Mouse (Mus musculus) limb, embryonic 12.5 days (tissue): ENCODE data around the gene Phlda3. TPM values are rescaled to one million over a fixed set of nuclear protein-coding genes. Genes with fewer than 3 reads are reported as not detected.

Experiments
- ATAC-seq: fragments of 200-750 bp; cut with Nextera tagmentation; 2 replicates; pipeline ENCODE4 v1.8.0; 2017; ENCODE audit warnings: low read depth, moderate TSS enrichment; ENCODE audit not compliant: insufficient number of reproducible peaks, insufficient read depth, low FRiP score, low TSS enrichment
- H3K27ac ChIP-seq: fragments of 300-500 bp; sonication (generic); 2 replicates; pipeline ENCODE4 v1.5.1; 2016; ENCODE audit warnings: mild to moderate bottlenecking, moderate library complexity
- H3K27me3 ChIP-seq: fragments of 300-500 bp; sonication (generic); 2 replicates; pipeline ENCODE4 v1.6.1; 2016; ENCODE audit warnings: mild to moderate bottlenecking, moderate library complexity
- H3K36me3 ChIP-seq: fragments of 300-500 bp; sonication (generic); 2 replicates; pipeline ENCODE4 v1.6.1; 2016; ENCODE audit warnings: mild to moderate bottlenecking, moderate library complexity
- H3K4me1 ChIP-seq: fragments of 300-500 bp; sonication (generic); replicated peaks from 2 replicates; pipeline ENCODE4 v1.6.1; 2016
- H3K4me2 ChIP-seq: fragments of 300-500 bp; sonication (generic); 2 replicates; pipeline ENCODE4 v1.6.1; 2016; ENCODE audit warnings: mild to moderate bottlenecking, moderate library complexity
- H3K4me3 ChIP-seq: fragments of 300-500 bp; sonication (generic); replicated peaks from 2 replicates; pipeline ENCODE4 v1.5.1; 2016; ENCODE audit warnings: mild to moderate bottlenecking
- H3K9ac ChIP-seq: fragments of 300-500 bp; sonication (generic); replicated peaks from 2 replicates; pipeline ENCODE4 v1.6.1; 2016; ENCODE audit warnings: mild to moderate bottlenecking, moderate library complexity
- H3K9me3 ChIP-seq: fragments of 300-500 bp; sonication (generic); 2 replicates; pipeline ENCODE4 v1.6.1; 2016; ENCODE audit warnings: mild to moderate bottlenecking, moderate library complexity
- WGBS: fragments of 180-500 bp; shearing (Covaris S2); methylation state at CpG from one replicate; pipeline ENCODE4 v1.1.7; 2016; 5-methylcytosine and 5-hydroxymethylcytosine counted together
- polyA plus RNA-seq: library from polyadenylated mRNA; unstranded; fragments of >200 nt; fragmentation: Nextera tagmentation; extraction: Ambion mirVana; gene quantifications from 2 replicates; pipeline ENCODE4 v1.2.1, GENCODE M21; 2016

Gene Phlda3
- polyA plus RNA-seq, 1 experiment from 2014 or later: 43.6 TPM

GRCm38 (mm10) chr1:135731393-135731792, 34.5 kb upstream of the Phlda3 start:
- H3K27me3 ChIP-seq: no peaks in the 10 kb centered on the region
- H3K9me3 ChIP-seq: no peaks in the 10 kb centered on the region
- peaks cover 75% of the 10 kb centered on the region for H3K4me1 ChIP-seq
- H3K4me2 ChIP-seq: peak overlapping the region; percentile 34
- H3K27ac ChIP-seq: peak overlapping the region; percentile 93
- 0 out of 2 replicates have a peak overlapping the region, but pooled peaks have one; percentile 23 for H3K9ac ChIP-seq
- ATAC-seq: no peak
- 59% methylated on average over 7 of the region's 7 CpGs for WGBS
- no peaks in the 10 kb centered on the region for H3K36me3 ChIP-seq
- no peak overlapping the region for H3K4me3 ChIP-seq

- 22% methylated on average over 11 of the region's 11 CpGs for WGBS
- peaks cover 75% of the 10 kb centered on the region for H3K4me1 ChIP-seq
- peak; percentile 90 for ATAC-seq
- H3K27ac ChIP-seq: peak overlapping the region; percentile 93
- H3K27me3 ChIP-seq: no peaks in the 10 kb centered on the region
- H3K36me3 ChIP-seq: no peaks in the 10 kb centered on the region
- no peaks in the 10 kb centered on the region for H3K9me3 ChIP-seq
- H3K9ac ChIP-seq: 0 out of 2 replicates have a peak overlapping the region, but pooled peaks have one; percentile 23
- peak overlapping the region; percentile 34 for H3K4me2 ChIP-seq
- no peak overlapping the region for H3K4me3 ChIP-seq
Measured at GRCm38 (mm10) chr1:135731897-135732684, 33.8 kb upstream of the Phlda3 start.

- no peaks in the 10 kb centered on the region for H3K27me3 ChIP-seq
- peak overlapping the region; percentile 36; the same call in 1 of the 2 replicates for H3K27ac ChIP-seq
- no peak overlapping the region for H3K9ac ChIP-seq
- peaks cover 76% of the 10 kb centered on the region for H3K4me1 ChIP-seq
- WGBS: 50% methylated on average over 5 of the region's 7 CpGs
- H3K9me3 ChIP-seq: no peaks in the 10 kb centered on the region
- H3K36me3 ChIP-seq: 0 out of 2 replicates have a peak, but pooled peaks cover 5% of the 10 kb centered on the region
- H3K4me3 ChIP-seq: no peak overlapping the region
- ATAC-seq: no peak
- H3K4me2 ChIP-seq: no peak overlapping the region
Measured at GRCm38 (mm10) chr1:135734225-135734937, 31.5 kb upstream of the Phlda3 start.

- H3K36me3 ChIP-seq: peaks cover 14% of the 10 kb centered on the region; the same call in 1 of the 2 replicates
- H3K27me3 ChIP-seq: no peaks in the 10 kb centered on the region
- no peak overlapping the region for H3K4me2 ChIP-seq
- no peak overlapping the region for H3K9ac ChIP-seq
- H3K9me3 ChIP-seq: no peaks in the 10 kb centered on the region
- no peak overlapping the region for H3K27ac ChIP-seq
- H3K4me3 ChIP-seq: no peak overlapping the region
- 30% methylated on average over 6 of the region's 6 CpGs for WGBS
- H3K4me1 ChIP-seq: peaks cover 72% of the 10 kb centered on the region
- ATAC-seq: no peak
Measured at GRCm38 (mm10) chr1:135735460-135735859, 30.5 kb upstream of the Phlda3 start.

GRCm38 (mm10) chr1:135744987-135745386, 20.9 kb upstream of the Phlda3 start:
- Histone ChIP-seq H3K9me3 (no peaks in the 10 kb centered on the region), H3K36me3 (peaks cover 48% of the 10 kb centered on the region), H3K4me3 (no peak overlapping the region), H3K4me2 (no peak overlapping the region), H3K9ac (no peak overlapping the region), H3K27ac (peak overlapping the region; percentile 35; the same call in 1 of the 2 replicates), H3K4me1 (peaks cover 10% of the 10 kb centered on the region), H3K27me3 (no peaks in the 10 kb centered on the region)
- WGBS: 89% methylated on average over 7 of the region's 7 CpGs
- no peak for ATAC-seq

- no peak for ATAC-seq
- Histone ChIP-seq H3K27me3 (no peaks in the 10 kb centered on the region), H3K4me2 (no peak overlapping the region), H3K4me3 (no peak overlapping the region), H3K9ac (no peak overlapping the region), H3K27ac (no peak overlapping the region), H3K4me1 (peaks cover 4% of the 10 kb centered on the region), H3K9me3 (no peaks in the 10 kb centered on the region), H3K36me3 (peaks cover 57% of the 10 kb centered on the region)
- 61% methylated on average over 4 of the region's 4 CpGs for WGBS
Measured at GRCm38 (mm10) chr1:135746248-135746647, 19.7 kb upstream of the Phlda3 start.

- Histone ChIP-seq H3K36me3 (peaks cover 37% of the 10 kb centered on the region), H3K4me1 (peaks cover 6% of the 10 kb centered on the region; the same call in 1 of the 2 replicates), H3K4me3 (no peak overlapping the region), H3K9me3 (no peaks in the 10 kb centered on the region), H3K4me2 (no peak overlapping the region), H3K27ac (no peak overlapping the region), H3K27me3 (no peaks in the 10 kb centered on the region), H3K9ac (no peak overlapping the region)
- ATAC-seq: peak; percentile 97
- WGBS: 11% methylated on average over 10 of the region's 10 CpGs
Measured at GRCm38 (mm10) chr1:135752737-135753348, 13.1 kb upstream of the Phlda3 start.

- ATAC-seq: no peak
- H3K27ac ChIP-seq: no peak overlapping the region
- whole genome bisulfite sequencing: 40% methylated on average over 9 of the region's 9 CpGs
Measured at GRCm38 (mm10) chr1:135755287-135755686, 10.6 kb upstream of the Phlda3 start.

GRCm38 (mm10) chr1:135755913-135756312, 10.0 kb upstream of the Phlda3 start:
- Histone ChIP-seq H3K36me3 (peaks cover 11% of the 10 kb centered on the region), H3K27ac (no peak overlapping the region), H3K4me3 (no peak overlapping the region), H3K4me2 (no peak overlapping the region), H3K27me3 (no peaks in the 10 kb centered on the region), H3K9me3 (no peaks in the 10 kb centered on the region), H3K4me1 (peaks cover 6% of the 10 kb centered on the region; the same call in 1 of the 2 replicates), H3K9ac (no peak overlapping the region)
- 85% methylated on average over 3 of the region's 3 CpGs for WGBS
- no peak for ATAC-seq

More at GRCm38 (mm10) chr1:135755287-135755686, 10.6 kb upstream of the Phlda3 start:
- no peak overlapping the region for H3K4me2 ChIP-seq
- no peak overlapping the region for H3K4me3 ChIP-seq
- peaks cover 6% of the 10 kb centered on the region; the same call in 1 of the 2 replicates for H3K4me1 ChIP-seq
- no peaks in the 10 kb centered on the region for H3K27me3 ChIP-seq
- H3K9ac ChIP-seq: no peak overlapping the region
- no peaks in the 10 kb centered on the region for H3K9me3 ChIP-seq
- H3K36me3 ChIP-seq: peaks cover 17% of the 10 kb centered on the region

- 70% methylated on average over 8 of the region's 8 CpGs for WGBS
Measured at GRCm38 (mm10) chr1:135757287-135757686, 8.6 kb upstream of the Phlda3 start.

GRCm38 (mm10) chr1:135759685-135760084, 6.2 kb upstream of the Phlda3 start:
- Histone ChIP-seq H3K4me1 (peaks cover 17% of the 10 kb centered on the region), H3K4me3 (no peak overlapping the region), H3K27me3 (no peaks in the 10 kb centered on the region), H3K36me3 (no peaks in the 10 kb centered on the region), H3K9ac (no peak overlapping the region), H3K27ac (no peak overlapping the region), H3K9me3 (no peaks in the 10 kb centered on the region), H3K4me2 (no peak overlapping the region)
- whole genome bisulfite sequencing: 48% methylated on average over 4 of the region's 4 CpGs
- ATAC-seq: no peak

More at GRCm38 (mm10) chr1:135757287-135757686, 8.6 kb upstream of the Phlda3 start:
- Histone ChIP-seq H3K9ac (no peak overlapping the region), H3K27me3 (no peaks in the 10 kb centered on the region), H3K36me3 (no peaks in the 10 kb centered on the region), H3K9me3 (no peaks in the 10 kb centered on the region), H3K4me2 (no peak overlapping the region), H3K27ac (no peak overlapping the region), H3K4me3 (no peak overlapping the region), H3K4me1 (peaks cover 6% of the 10 kb centered on the region; the same call in 1 of the 2 replicates)
- ATAC-seq: no peak
